Mouse (Mus musculus): Measurements from ENCODE around the gene Add1.

GRCm38 (mm10) chr5:34533066-34533465 is 40.4 kb upstream of the Add1 start:
- no peak for TF ChIP-seq EP300 (optimal IDR thresholded peaks at IDR 0.05)
- TF ChIP-seq CTCF (IDR thresholded peaks at IDR 0.05; ENCODE audit: low read depth), result no peak

Data from stomach, postnatal 0 days (tissue).